In genomic region chr7:113518961-113519360, GRCm38 (mm10) we compare ENCODE assay signal across 13 mouse cellular contexts.
"Had no signal": no experiment of that assay in that cellular context is flagged by ENCODE, and none has a peak within 500 bp of the region (broad histone marks: within the 10 kb centered on the region; RNA-seq: fewer than 3 reads in every experiment).

No protein-coding gene starts in this region.

- H3K4me2 ChIP-seq: limb, embryonic 13.5 days; midbrain, embryonic 11.5 days; midbrain, embryonic 15.5 days; neural tube, embryonic 12.5 days had no signal

- H3K9ac ChIP-seq: limb, embryonic 13.5 days; liver, embryonic 14.5 days; midbrain, embryonic 15.5 days; neural tube, embryonic 12.5 days had no signal

- H3K36me3 ChIP-seq: limb, embryonic 13.5 days; midbrain, embryonic 15.5 days; neural tube, embryonic 12.5 days had no signal

- H3K4me3 ChIP-seq: limb, embryonic 13.5 days; midbrain, embryonic 15.5 days; neural tube, embryonic 12.5 days had no signal

- H3K27ac ChIP-seq: limb, embryonic 13.5 days; liver, embryonic 14.5 days; midbrain, embryonic 15.5 days; neural tube, embryonic 12.5 days had no signal

- H3K27me3 ChIP-seq: limb, embryonic 13.5 days; midbrain, embryonic 15.5 days; neural tube, embryonic 12.5 days had no signal

- ATAC-seq: midbrain, embryonic 15.5 days had no signal

- H3K9me3 ChIP-seq: limb, embryonic 13.5 days; midbrain, embryonic 15.5 days; neural tube, embryonic 12.5 days had no signal

- DNase-seq: kidney, postnatal 14 days; left cerebral cortex, postnatal 4 days; lung, adult 18-20 months; lung, postnatal 36 days; right cerebral cortex, postnatal 4 days; spleen, adult 18-20 months; thymus, adult 18-20 months; thymus, postnatal 14 days had no signal
